Mouse (Mus musculus) midbrain, embryonic 10.5 days (tissue): ENCODE data around the gene Ube2m. TPM values are rescaled to one million over a fixed set of nuclear protein-coding genes. Genes with fewer than 3 reads are reported as not detected.

Source experiments
- DNase-seq: peaks from one replicate; pipeline ENCODE4 v3.0.0-alpha.2; 2017; ENCODE audit warnings: low spot score
- H3K27ac ChIP-seq: fragments of 300-500 bp; sonication (generic); replicated peaks from 2 replicates; pipeline ENCODE4 v1.5.1; 2016; ENCODE audit warnings: mild to moderate bottlenecking
- H3K27me3 ChIP-seq: fragments of 300-500 bp; sonication (generic); 2 replicates; pipeline ENCODE4 v1.6.1; 2016; ENCODE audit warnings: low read depth, mild to moderate bottlenecking; ENCODE audit not compliant: poor library complexity, severe bottlenecking
- H3K36me3 ChIP-seq: fragments of 300-500 bp; sonication (generic); 2 replicates; pipeline ENCODE4 v1.6.1; 2016; ENCODE audit warnings: mild to moderate bottlenecking, moderate library complexity
- H3K4me1 ChIP-seq: fragments of 300-500 bp; sonication (generic); 2 replicates; pipeline ENCODE4 v1.6.1; 2016
- H3K4me3 ChIP-seq: fragments of 300-500 bp; sonication (generic); 2 replicates; pipeline ENCODE4 v1.5.1; 2016; ENCODE audit warnings: mild to moderate bottlenecking, moderate library complexity
- H3K9me3 ChIP-seq: fragments of 300-500 bp; sonication (generic); replicated peaks from 2 replicates; pipeline ENCODE4 v1.6.1; 2016; ENCODE audit warnings: mild to moderate bottlenecking
- WGBS: fragments of 180-500 bp; shearing (Covaris S2); methylation state at CpG from one replicate; pipeline ENCODE4 v1.1.7; 2016; 5-methylcytosine and 5-hydroxymethylcytosine counted together
- polyA plus RNA-seq: library from polyadenylated mRNA; unstranded; fragments of >200 nt; fragmentation: Nextera tagmentation; extraction: Ambion mirVana; gene quantifications from 2 replicates; pipeline ENCODE4 v1.2.1, GENCODE M21; 2016

The Ube2m gene
- polyA plus RNA-seq, 1 experiment from 2014 or later: 84.5 TPM

DNA sequence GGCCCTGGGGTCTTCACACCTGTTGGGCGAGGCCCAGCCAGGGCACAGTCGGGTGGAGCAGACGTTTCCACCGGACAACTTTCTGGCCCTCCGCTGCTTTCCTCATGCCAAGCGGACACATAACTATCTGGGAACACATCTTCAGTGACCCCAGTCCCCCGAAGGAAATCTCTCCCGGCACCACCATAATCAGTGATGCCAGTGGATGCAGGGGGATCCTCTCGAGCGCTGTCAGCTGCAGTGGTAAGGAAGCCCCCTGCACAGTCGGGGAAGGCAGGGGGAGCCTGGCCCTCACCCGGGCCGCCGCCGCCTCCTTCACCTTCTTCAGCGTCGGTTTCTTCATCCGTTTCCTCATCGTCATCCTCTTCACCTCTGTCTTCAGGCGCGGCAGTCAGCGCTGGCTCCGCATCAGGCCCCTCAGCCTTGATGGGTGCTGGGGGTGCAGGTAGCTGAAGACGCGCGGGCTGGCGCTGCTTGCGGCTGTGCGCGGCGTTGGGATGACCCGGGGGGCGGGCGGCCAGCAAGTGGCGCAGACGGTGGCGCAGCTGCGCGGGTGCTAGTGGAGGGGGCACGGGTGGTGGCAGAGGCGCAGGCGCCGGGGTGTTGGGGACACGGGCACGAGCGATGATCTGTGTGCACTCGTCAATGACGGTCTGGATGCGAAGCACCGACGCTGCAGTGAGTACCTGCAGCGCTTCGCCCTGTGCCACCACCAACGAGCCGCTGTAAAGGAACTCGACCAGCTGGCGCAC is 30.6 kb downstream of the Ube2m start:
- peaks cover 43% of the 10 kb centered on the region for H3K36me3 ChIP-seq
- H3K9me3 ChIP-seq: no peaks in the 10 kb centered on the region
- H3K27me3 ChIP-seq: peaks cover 22% of the 10 kb centered on the region
- WGBS: 38% methylated on average over 57 of the region's 57 CpGs
- no peak for DNase-seq
- peak overlapping the region; percentile 41 for H3K4me3 ChIP-seq
- 0 out of 2 replicates have a peak overlapping the region, but pooled peaks have one; percentile 9 for H3K27ac ChIP-seq
- H3K4me1 ChIP-seq: peaks cover 34% of the 10 kb centered on the region

- DNase-seq: no peak
Measured at GRCm38 (mm10) chr7:13006531-13006930, 31.5 kb downstream of the Ube2m start.

GRCm38 (mm10) chr7:13006011-13006410 is 32.1 kb downstream of the Ube2m start:
- Histone ChIP-seq H3K4me3 (no peak overlapping the region), H3K36me3 (peaks cover 43% of the 10 kb centered on the region), H3K27ac (no peak overlapping the region), H3K4me1 (peaks cover 34% of the 10 kb centered on the region), H3K9me3 (no peaks in the 10 kb centered on the region), H3K27me3 (peaks cover 22% of the 10 kb centered on the region)
- DNase-seq: no peak
- WGBS: 90% methylated on average over 17 of the region's 17 CpGs

More at GRCm38 (mm10) chr7:13006531-13006930, 31.5 kb downstream of the Ube2m start:
- Histone ChIP-seq H3K27me3 (peaks cover 22% of the 10 kb centered on the region), H3K4me3 (no peak overlapping the region), H3K4me1 (peaks cover 34% of the 10 kb centered on the region), H3K27ac (no peak overlapping the region), H3K9me3 (no peaks in the 10 kb centered on the region), H3K36me3 (peaks cover 43% of the 10 kb centered on the region)
- WGBS: 86% methylated on average over 10 of the region's 10 CpGs

DNA sequence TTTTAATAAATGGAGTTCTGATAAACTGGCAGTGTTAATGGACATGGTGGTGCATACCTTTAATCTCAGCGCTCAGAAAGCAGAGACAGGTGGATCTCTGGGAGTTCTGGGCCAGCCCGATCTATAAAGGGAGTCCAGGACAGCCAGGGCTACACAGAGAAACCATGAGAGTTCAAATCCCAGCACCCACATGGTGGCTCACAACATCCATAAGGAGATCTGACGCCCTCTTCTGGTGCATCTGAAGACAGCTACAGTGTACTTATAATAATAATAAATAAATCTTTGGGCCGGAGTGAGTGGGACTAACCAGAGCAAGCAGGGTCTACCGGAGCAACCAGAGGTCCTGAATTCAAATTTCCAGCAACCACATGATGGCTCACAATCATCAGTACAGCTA is 34.7 kb downstream of the Ube2m start:
- peaks cover 43% of the 10 kb centered on the region for H3K36me3 ChIP-seq
- no peaks in the 10 kb centered on the region for H3K9me3 ChIP-seq
- H3K4me3 ChIP-seq: no peak overlapping the region
- 72% methylated on average over 5 of the region's 5 CpGs for WGBS
- no peak overlapping the region for H3K27ac ChIP-seq
- no peak for DNase-seq
- peaks cover 20% of the 10 kb centered on the region for H3K27me3 ChIP-seq
- H3K4me1 ChIP-seq: peaks cover 16% of the 10 kb centered on the region

GRCm38 (mm10) chr7:13001584-13001983 is 36.5 kb downstream of the Ube2m start:
- no peak overlapping the region for H3K27ac ChIP-seq
- WGBS: 78% methylated on average over 1 of the region's 1 CpGs
- H3K27me3 ChIP-seq: peaks cover 2% of the 10 kb centered on the region; the same call in 1 of the 2 replicates
- peaks cover 27% of the 10 kb centered on the region for H3K36me3 ChIP-seq
- no peaks in the 10 kb centered on the region for H3K4me1 ChIP-seq
- no peak for DNase-seq
- H3K4me3 ChIP-seq: no peak overlapping the region
- no peaks in the 10 kb centered on the region for H3K9me3 ChIP-seq

GRCm38 (mm10) chr7:12998851-12999250 is 39.2 kb downstream of the Ube2m start, which contains the start of gene Trim28:
TSS of gene Trim28 (plus strand) at chr7:12999114.
- H3K4me1 ChIP-seq: no peaks in the 10 kb centered on the region
- no peaks in the 10 kb centered on the region for H3K27me3 ChIP-seq
- no peak within 1 kb of the TSS for H3K27ac ChIP-seq
- H3K4me3 ChIP-seq: no peak within 1 kb of the TSS
- no peaks in the 10 kb centered on the region for H3K9me3 ChIP-seq
- peaks cover 2% of the 10 kb centered on the region; the same call in 1 of the 2 replicates for H3K36me3 ChIP-seq
- DNase-seq: no peak
- 89% methylated on average over 3 of the region's 3 CpGs for WGBS

- no peak for DNase-seq
- H3K36me3 ChIP-seq: no peaks in the 10 kb centered on the region
- WGBS: 81% methylated on average over 5 of the region's 5 CpGs
- H3K9me3 ChIP-seq: no peaks in the 10 kb centered on the region
- H3K4me3 ChIP-seq: no peak within 1 kb of the TSS
- no peak within 1 kb of the TSS for H3K27ac ChIP-seq
- H3K27me3 ChIP-seq: no peaks in the 10 kb centered on the region
- no peaks in the 10 kb centered on the region for H3K4me1 ChIP-seq
Measured at GRCm38 (mm10) chr7:12998053-12998452, 40.0 kb downstream of the Ube2m start, which contains the start of gene Slc27a5. TSS of gene Slc27a5 (minus strand) at chr7:12998192.

DNA sequence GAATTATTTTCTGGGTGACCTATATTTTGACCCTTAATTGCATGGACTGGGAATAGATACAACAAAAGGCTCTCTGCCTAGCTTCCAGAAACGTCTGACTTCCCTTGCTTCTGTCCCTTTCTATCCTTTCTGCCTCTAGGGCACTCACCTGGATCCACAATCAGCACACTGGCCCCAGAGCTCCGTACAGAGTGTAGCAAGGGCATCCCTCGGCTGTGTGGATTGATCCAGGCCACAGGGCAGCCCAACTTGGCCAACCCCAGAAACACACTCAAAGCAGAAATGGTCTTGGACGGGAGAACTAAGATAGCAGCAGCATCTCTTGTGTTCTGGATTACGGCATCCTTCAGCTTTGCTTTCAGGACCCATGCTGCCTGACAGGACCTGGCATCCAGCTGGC is 40.8 kb downstream of the Ube2m start:
- Histone ChIP-seq H3K27me3 (no peaks in the 10 kb centered on the region), H3K36me3 (no peaks in the 10 kb centered on the region), H3K27ac (no peak overlapping the region), H3K4me1 (no peaks in the 10 kb centered on the region), H3K9me3 (no peaks in the 10 kb centered on the region), H3K4me3 (no peak overlapping the region)
- 76% methylated on average over 5 of the region's 5 CpGs for WGBS
- DNase-seq: no peak

GRCm38 (mm10) chr7:12995862-12996261 is 42.2 kb downstream of the Ube2m start:
- no peaks in the 10 kb centered on the region for H3K4me1 ChIP-seq
- no peaks in the 10 kb centered on the region for H3K27me3 ChIP-seq
- H3K4me3 ChIP-seq: no peak overlapping the region
- H3K27ac ChIP-seq: no peak overlapping the region
- DNase-seq: no peak
- no peaks in the 10 kb centered on the region for H3K9me3 ChIP-seq
- H3K36me3 ChIP-seq: no peaks in the 10 kb centered on the region

DNA sequence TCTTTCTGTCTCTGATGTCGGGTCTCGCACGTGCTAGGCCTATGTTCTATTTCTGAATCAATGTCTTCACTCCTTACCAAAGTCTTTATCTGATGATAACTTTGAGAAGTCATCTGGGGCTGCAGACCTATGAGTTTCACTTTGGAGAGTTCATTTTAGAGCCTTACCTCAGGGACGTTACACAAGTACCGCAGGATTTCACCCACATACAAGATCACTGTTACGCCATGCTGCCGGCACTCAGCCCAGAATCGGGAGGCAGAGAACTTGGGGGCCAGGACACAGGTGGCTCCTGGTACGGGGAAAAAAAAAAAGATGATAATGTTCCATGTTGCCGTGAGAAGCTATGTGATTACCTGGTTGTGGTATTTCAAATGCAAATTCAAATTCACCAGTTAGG is 44.9 kb downstream of the Ube2m start:
- no peak for DNase-seq
- WGBS: 89% methylated on average over 10 of the region's 10 CpGs
- H3K4me1 ChIP-seq: no peaks in the 10 kb centered on the region
- no peaks in the 10 kb centered on the region for H3K36me3 ChIP-seq
- no peak overlapping the region for H3K4me3 ChIP-seq
- H3K27me3 ChIP-seq: no peaks in the 10 kb centered on the region
- H3K9me3 ChIP-seq: no peaks in the 10 kb centered on the region
- no peak overlapping the region for H3K27ac ChIP-seq

- 5% methylated on average over 3 of the region's 3 CpGs for WGBS
- no peak for DNase-seq
Measured at GRCm38 (mm10) chr7:12992222-12992621, 45.9 kb downstream of the Ube2m start.

GRCm38 (mm10) chr7:12987409-12988189 is 50.5 kb downstream of the Ube2m start:
- 89% methylated on average over 8 of the region's 8 CpGs for WGBS
- H3K27ac ChIP-seq: no peak overlapping the region
- H3K27me3 ChIP-seq: no peaks in the 10 kb centered on the region
- no peaks in the 10 kb centered on the region for H3K4me1 ChIP-seq
- H3K36me3 ChIP-seq: peaks cover 3% of the 10 kb centered on the region
- no peaks in the 10 kb centered on the region for H3K9me3 ChIP-seq
- DNase-seq: no peak
- no peak overlapping the region for H3K4me3 ChIP-seq

More at GRCm38 (mm10) chr7:12992222-12992621, 45.9 kb downstream of the Ube2m start:
- Histone ChIP-seq H3K9me3 (no peaks in the 10 kb centered on the region), H3K27me3 (no peaks in the 10 kb centered on the region), H3K4me1 (no peaks in the 10 kb centered on the region), H3K27ac (no peak overlapping the region), H3K36me3 (no peaks in the 10 kb centered on the region), H3K4me3 (no peak overlapping the region)

DNA sequence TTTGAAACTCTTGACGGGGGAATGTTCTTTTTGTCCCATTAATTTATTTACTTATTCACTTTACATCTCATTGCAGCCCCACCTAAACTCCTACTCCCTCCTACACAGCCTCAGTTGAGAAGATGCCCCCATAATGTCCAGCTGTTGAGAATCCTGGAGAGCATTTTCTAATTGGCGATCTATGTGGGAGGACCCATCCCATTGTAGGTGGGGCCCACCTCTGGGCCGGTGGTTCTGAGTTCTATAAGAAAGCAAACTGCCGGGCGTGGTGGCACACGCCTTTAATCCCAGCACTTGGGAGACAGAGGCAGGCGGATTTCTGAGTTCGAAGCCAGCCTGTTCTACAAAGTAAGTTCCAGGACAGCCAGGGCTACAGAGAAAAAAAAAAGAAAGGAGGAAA is 51.2 kb downstream of the Ube2m start:
- Histone ChIP-seq H3K9me3 (no peaks in the 10 kb centered on the region), H3K36me3 (peaks cover 9% of the 10 kb centered on the region), H3K27ac (no peak overlapping the region), H3K4me1 (no peaks in the 10 kb centered on the region), H3K27me3 (no peaks in the 10 kb centered on the region), H3K4me3 (no peak overlapping the region)
- no peak for DNase-seq
- WGBS: 86% methylated on average over 8 of the region's 8 CpGs
